19 mouse cellular contexts compared by ENCODE assay signal in genomic region chr6:120076619-120077450, GRCm38 (mm10). TPM values are rescaled to one million over a fixed set of nuclear protein-coding genes. Genes with fewer than 3 reads are reported as not detected.
DNase-seq lines count a peak whose midpoint lies in the region; ATAC-seq and TF ChIP-seq lines count a peak whose summit lies in the region.
"Had no signal": no experiment of that assay in that cellular context is flagged by ENCODE, and none has a peak within 500 bp of the region (broad histone marks: within the 10 kb centered on the region; RNA-seq: fewer than 3 reads in every experiment).

No protein-coding gene starts in this region.

- no peaks in the 10 kb centered on the region for H3K4me1 ChIP-seq in MEL (ENCODE audit: control insufficient read depth in 1 of 2, insufficient read depth in 2 of 2, low read length in 2 of 2)
- peaks cover 16% of the 10 kb centered on the region for H3K4me1 ChIP-seq in liver, embryonic 13.5 days (replicated peaks)
- H3K4me1 ChIP-seq in thymus, adult 2 months (replicated peaks; ENCODE audit: control insufficient read depth, insufficient read depth, low read length): peaks cover 7% of the 10 kb centered on the region

- TF ChIP-seq POLR2A in MEL (IDR thresholded peaks at IDR 0.05; ENCODE audit: control insufficient read depth in 1 of 2, insufficient read depth in 1 of 2, low read depth in 1 of 2, low read length in 2 of 2, poor library complexity in 1 of 2): no peak
- no peak for TF ChIP-seq POLR2A in thymus, adult 2 months (IDR thresholded peaks at IDR 0.05; ENCODE audit: control insufficient read depth, extremely low read depth, insufficient read depth, low read length, poor library complexity)

- no peak overlapping the region for H3K9ac ChIP-seq in MEL (ENCODE audit: control insufficient read depth, low read depth, low read length, poor library complexity, severe bottlenecking)
- no peak overlapping the region for H3K9ac ChIP-seq in liver, embryonic 13.5 days
- H3K9ac ChIP-seq: forebrain, postnatal 0 days; heart, embryonic 13.5 days had no signal

- ATAC-seq in common myeloid progenitor, adult 5-6 weeks (replicated peaks; ENCODE audit: low read depth, poor library complexity, severe bottlenecking): peak; percentile 50; the same call in 1 of the 2 replicates
- peak; percentile 79; the same call in 1 of the 2 replicates for ATAC-seq in liver, embryonic 13.5 days (ENCODE audit: low read depth)
- 0 out of 2 replicates have a peak, but pooled peaks have one; percentile 26 for ATAC-seq in neutrophil, adult 5-6 weeks (ENCODE audit: extremely low read depth, insufficient number of reproducible peaks, low FRiP score, poor library complexity, severe bottlenecking)
- ATAC-seq: forebrain, postnatal 0 days had no signal

- H3K4me3 ChIP-seq in MEL (ENCODE audit: control insufficient read depth in 1 of 2, insufficient read depth in 1 of 2, low read depth in 2 of 2, low read length in 2 of 2): no peak overlapping the region
- no peak overlapping the region for H3K4me3 ChIP-seq in liver, embryonic 13.5 days (replicated peaks)
- no peak overlapping the region for H3K4me3 ChIP-seq in thymus, adult 2 months (ENCODE audit: control insufficient read depth, insufficient read depth, low read length)
- H3K4me3 ChIP-seq: heart, embryonic 13.5 days; layer of hippocampus, adult 2 months had no signal

- no peaks in the 10 kb centered on the region for H3K36me3 ChIP-seq in MEL (ENCODE audit: control insufficient read depth in 1 of 2, insufficient read depth in 2 of 2, low read length in 2 of 2)
- no peaks in the 10 kb centered on the region for H3K36me3 ChIP-seq in liver, embryonic 13.5 days
- H3K36me3 ChIP-seq in thymus, adult 2 months (ENCODE audit: control insufficient read depth, insufficient read depth, low read length): no peaks in the 10 kb centered on the region
- H3K36me3 ChIP-seq: heart, embryonic 13.5 days had no signal

- no peaks in the 10 kb centered on the region for H3K9me3 ChIP-seq in MEL (replicated peaks; ENCODE audit: insufficient read depth, low read length)
- H3K9me3 ChIP-seq in liver, embryonic 13.5 days (replicated peaks): no peaks in the 10 kb centered on the region
- H3K9me3 ChIP-seq: heart, embryonic 13.5 days had no signal

- H3K79me2 ChIP-seq in MEL (ENCODE audit: control insufficient read depth, insufficient read depth, low read length, poor library complexity): no peaks in the 10 kb centered on the region

- TF ChIP-seq RAD21 in MEL (IDR thresholded peaks at IDR 0.05; ENCODE audit: low read depth, low read length): no peak

- TF ChIP-seq CTCF in MEL (IDR thresholded peaks at IDR 0.05 in 2 of 3, conservative IDR thresholded peaks at IDR 0.05 in 1 of 3; ENCODE audit: control insufficient read depth in 1 of 3, insufficient read depth in 1 of 3, low read depth in 2 of 3, low read length in 3 of 3, poor library complexity in 1 of 3, severe bottlenecking in 1 of 3): no peak
- TF ChIP-seq CTCF in thymus, adult 2 months (IDR thresholded peaks at IDR 0.05; ENCODE audit: borderline replicate concordance, control insufficient read depth, extremely low read depth, insufficient read depth, low read length, poor library complexity): no peak

- WGBS in liver, embryonic 13.5 days (ENCODE audit: insufficient replicate concordance): 56% methylated on average over 6 of the region's 6 CpGs
- 89% methylated on average over 6 of the region's 6 CpGs for WGBS in thymus, adult 2 months

- DNase-seq in MEL (ENCODE audit: low read depth, low spot score): peak; percentile 9
- DNase-seq in liver, embryonic 13.5 days: no peak
- no peak for DNase-seq in thymus, adult 2 months
- DNase-seq in urinary bladder, adult 18-20 months (ENCODE audit: low spot score in 2 of 2): no peak
- no peak for DNase-seq in adrenal gland, adult 18-20 months (ENCODE audit: low spot score in 2 of 2)
- DNase-seq: adrenal gland, postnatal 10 days; cerebellum, adult 9-11 months; embryo, embryonic 11 days; forebrain, postnatal 0 days; gastrocnemius, postnatal 25 days; heart, postnatal 4 days; lung, postnatal 10 days had no signal

- H3K27me3 ChIP-seq in MEL (ENCODE audit: control insufficient read depth in 1 of 2, insufficient read depth in 2 of 2, low read length in 2 of 2): no peaks in the 10 kb centered on the region
- no peaks in the 10 kb centered on the region for H3K27me3 ChIP-seq in liver, embryonic 13.5 days
- H3K27me3 ChIP-seq in thymus, adult 2 months (ENCODE audit: control insufficient read depth, insufficient read depth, low read length): no peaks in the 10 kb centered on the region
- H3K27me3 ChIP-seq: heart, embryonic 13.5 days had no signal

- H3K4me2 ChIP-seq in liver, embryonic 13.5 days: peak overlapping the region; percentile 15
- H3K4me2 ChIP-seq: heart, embryonic 13.5 days; midbrain, embryonic 11.5 days had no signal

- no peak overlapping the region for H3K27ac ChIP-seq in MEL (ENCODE audit: control insufficient read depth, low read depth, low read length)
- peak overlapping the region; percentile 53 for H3K27ac ChIP-seq in liver, embryonic 13.5 days
- H3K27ac ChIP-seq in thymus, adult 2 months (ENCODE audit: control insufficient read depth, insufficient read depth, low read length): no peak overlapping the region
- H3K27ac ChIP-seq: heart, embryonic 13.5 days; kidney, postnatal 0 days; layer of hippocampus, adult 2 months had no signal

- no peak for TF ChIP-seq EP300 in MEL (IDR thresholded peaks at IDR 0.05; ENCODE audit: low read depth in 1 of 2, low read length in 2 of 2)

TF ChIP-seq in MEL, 35 proteins besides CTCF, POLR2A, EP300 and RAD21:
- TF ChIP-seq TAL1 (IDR thresholded peaks at IDR 0.05; ENCODE audit: low read length) (no peak), MAFK (IDR thresholded peaks at IDR 0.05; ENCODE audit: borderline replicate concordance, low read depth, low read length) (no peak), ZMIZ1 (IDR thresholded peaks at IDR 0.05; ENCODE audit: low read depth, low read length) (no peak), ZKSCAN1 (IDR thresholded peaks at IDR 0.05; ENCODE audit: low read depth, low read length) (no peak), MYC (IDR thresholded peaks at IDR 0.05; ENCODE audit: low read depth, low read length) (no peak), TBP (IDR thresholded peaks at IDR 0.05; ENCODE audit: low read depth, low read length) (no peak), MAZ (IDR thresholded peaks at IDR 0.05; ENCODE audit: low read depth, low read length) (no peak), E2F4 (IDR thresholded peaks at IDR 0.05; ENCODE audit: borderline replicate concordance, low read depth, low read length) (no peak), UBTF (IDR thresholded peaks at IDR 0.05; ENCODE audit: borderline replicate concordance, insufficient read depth, low read depth, low read length) (no peak)

RNA-seq across cellular contexts. Expression of gene Ninj2, which starts 16.3 kb away (rescaled TPM):
- total RNA-seq in MEL (2012; rRNA removed): not detected in 2 replicates
- polyA plus RNA-seq in MEL (2012; ENCODE audit: insufficient read depth in 1 of 2, insufficient read length in 2 of 2, low read depth in 1 of 2, low replicate concordance in 2 of 2, missing spikeins in 1 of 2): under 1 TPM in 1 of 2 experiments, not detected in 1; 0.08 TPM
- total RNA-seq in common myeloid progenitor, adult 5-6 weeks (2017): not detected in 2 replicates
- polyA plus RNA-seq in liver, embryonic 13.5 days (2015; fragmentation: Nextera tagmentation; extraction: Ambion mirVana): not detected in 2 replicates
- total RNA-seq in neutrophil, adult 5-6 weeks (2017): not detected in 2 replicates
- 0.26 and 0.33 TPM in 2 replicates for polyA plus RNA-seq in thymus, adult 2 months (2012; rRNA removed)
- not detected for total RNA-seq in adrenal gland, adult 18-20 months (2021)
- total RNA-seq: adrenal gland, postnatal 10 days; forebrain, postnatal 0 days; gastrocnemius, postnatal 25 days; heart, postnatal 4 days had no signal
- polyA plus RNA-seq: forebrain, postnatal 0 days; heart, embryonic 13.5 days; intestine, embryonic 14.5 days; kidney, postnatal 0 days; midbrain, embryonic 11.5 days had no signal

RNA-seq across cellular contexts. Expression of gene Wnk1, which starts 38.4 kb away (rescaled TPM):
- 31.6 and 39.0 TPM in 2 replicates for total RNA-seq in MEL (2012; rRNA removed)
- polyA plus RNA-seq in MEL (2012; ENCODE audit: insufficient read depth in 1 of 2, insufficient read length in 2 of 2, low read depth in 1 of 2, low replicate concordance in 2 of 2, missing spikeins in 1 of 2): 100 to 1,000 TPM; 104 to 735 TPM
- total RNA-seq in common myeloid progenitor, adult 5-6 weeks (2017): 237 and 332 TPM in 2 replicates
- polyA plus RNA-seq in liver, embryonic 13.5 days (2015; fragmentation: Nextera tagmentation; extraction: Ambion mirVana): 32.8 and 34.8 TPM in 2 replicates
- 257 and 330 TPM in 2 replicates for total RNA-seq in neutrophil, adult 5-6 weeks (2017)
- polyA plus RNA-seq in thymus, adult 2 months (2012; rRNA removed): 180 and 194 TPM in 2 replicates
- 100 to 1,000 TPM; 164 to 170 TPM for total RNA-seq in adrenal gland, adult 18-20 months (2021)

Comparison
In these comparisons a context has a peak if more than half of its experiments do, and no peak if none do; other contexts are left out.
1. ATAC-seq: peak in every context shown above with its lines; median percentile 79 in liver, embryonic 13.5 days; 50 in common myeloid progenitor, adult 5-6 weeks; 26 in neutrophil, adult 5-6 weeks.